Mouse (Mus musculus) cortical plate, adult 2 months (tissue): Measurements from ENCODE around the gene Stx6.

Experiments
- CTCF ChIP-seq: fragments of 200-500 bp; IDR thresholded peaks from 2 replicates; pipeline ENCODE4 v1.5.1; 2011; ENCODE audit warnings: mild to moderate bottlenecking, control low read depth, low read length; ENCODE audit not compliant: insufficient read depth; ENCODE audit errors: extremely low read depth
- POLR2A ChIP-seq: fragments of 200-500 bp; IDR thresholded peaks from 2 replicates; pipeline ENCODE4 v1.6.1; 2011; ENCODE audit warnings: mild to moderate bottlenecking, low read length, control low read depth; ENCODE audit not compliant: insufficient read depth; ENCODE audit errors: extremely low read depth

- TF ChIP-seq CTCF: no peak
- no peak for TF ChIP-seq POLR2A
Observed at GRCm38 (mm10) chr1:155167453-155167852, 8.9 kb downstream of the Stx6 start.
